Mouse (Mus musculus): Measurements from ENCODE around the gene Snd1.

Gene Snd1

GRCm38 (mm10) chr6:28970711-28971110 lies 495.8 kb downstream of the Snd1 start:
- DNase-seq (ENCODE audit: low spot score in 2 of 2): no peak

GRCm38 (mm10) chr6:28974498-28974897 lies 499.6 kb downstream of the Snd1 start:
- DNase-seq (ENCODE audit: low spot score in 2 of 2): no peak

- no peak for DNase-seq (ENCODE audit: low spot score in 2 of 2)
These were observed 500.2 kb downstream of the Snd1 start for GRCm38 (mm10) chr6:28975106-28975505.

- DNase-seq (ENCODE audit: low spot score in 2 of 2): no peak
These were observed 503.1 kb downstream of the Snd1 start for GRCm38 (mm10) chr6:28978031-28978430.

GRCm38 (mm10) chr6:28978881-28979280 lies 503.9 kb downstream of the Snd1 start:
- no peak for DNase-seq (ENCODE audit: low spot score in 2 of 2)

GRCm38 (mm10) chr6:28979586-28979985 lies 504.6 kb downstream of the Snd1 start:
- DNase-seq (ENCODE audit: low spot score in 2 of 2): no peak

- DNase-seq (ENCODE audit: low spot score in 2 of 2): no peak
These were observed 505.3 kb downstream of the Snd1 start for GRCm38 (mm10) chr6:28980219-28980618.

- DNase-seq (ENCODE audit: low spot score in 2 of 2): no peak
These were observed 506.0 kb downstream of the Snd1 start for GRCm38 (mm10) chr6:28980750-28981584.

- no peak for DNase-seq (ENCODE audit: low spot score in 2 of 2)
These were observed 506.6 kb downstream of the Snd1 start for GRCm38 (mm10) chr6:28981585-28981948.

- DNase-seq (ENCODE audit: low spot score in 2 of 2): peak; percentile 19 to 80
These were observed 507.2 kb downstream of the Snd1 start for GRCm38 (mm10) chr6:28981966-28982701.

GRCm38 (mm10) chr6:28982817-28983216 lies 507.9 kb downstream of the Snd1 start:
- no peak for DNase-seq (ENCODE audit: low spot score in 2 of 2)

Measured in spleen, postnatal 4 days (tissue).